Mouse (Mus musculus) cortical plate, adult 2 months (tissue): ENCODE results near the gene Zkscan7. TPM values are rescaled to one million over a fixed set of nuclear protein-coding genes. Genes with fewer than 3 reads are reported as not detected.

Source experiments
- H3K27ac ChIP-seq: fragments of 200-500 bp; 2 replicates; pipeline ENCODE4 v1.5.1; 2012; ENCODE audit warnings: low read length, control low read depth, inconsistent platforms; ENCODE audit not compliant: insufficient read depth
- H3K4me1 ChIP-seq: fragments of 200-500 bp; 2 replicates; pipeline ENCODE4 v1.6.1; 2011; ENCODE audit warnings: low read length; ENCODE audit not compliant: control insufficient read depth, insufficient read depth
- H3K4me3 ChIP-seq: fragments of 200-500 bp; 2 replicates; pipeline ENCODE4 v1.5.1; 2011; ENCODE audit warnings: mild to moderate bottlenecking, low read length, control low read depth; ENCODE audit not compliant: insufficient read depth
- CTCF ChIP-seq: fragments of 200-500 bp; IDR thresholded peaks from 2 replicates; pipeline ENCODE4 v1.5.1; 2011; ENCODE audit warnings: mild to moderate bottlenecking, control low read depth, low read length; ENCODE audit not compliant: insufficient read depth; ENCODE audit errors: extremely low read depth
- POLR2A ChIP-seq: fragments of 200-500 bp; IDR thresholded peaks from 2 replicates; pipeline ENCODE4 v1.6.1; 2011; ENCODE audit warnings: mild to moderate bottlenecking, low read length, control low read depth; ENCODE audit not compliant: insufficient read depth; ENCODE audit errors: extremely low read depth
- polyA plus RNA-seq: library from polyadenylated mRNA; depleted of rRNA; stranded (reverse); fragments of >200 nt; gene quantifications from 2 replicates; pipeline ENCODE4 v1.2.3, GENCODE M21; 2012; rRNA removed

Gene Zkscan7
- polyA plus RNA-seq, 1 experiment, result 3.0 TPM

- H3K4me1 ChIP-seq, result peaks cover 3% of the 10 kb centered on the region; the same call in 1 of the 2 replicates
- no peak overlapping the region for H3K27ac ChIP-seq
- peak overlapping the region; percentile 66 for H3K4me3 ChIP-seq
- no peak for TF ChIP-seq CTCF
- TF ChIP-seq POLR2A, result peak; percentile 83
Measured at GRCm38 (mm10) chr9:122886372-122887179, 1.1 kb downstream of the Zkscan7 start.

DNA sequence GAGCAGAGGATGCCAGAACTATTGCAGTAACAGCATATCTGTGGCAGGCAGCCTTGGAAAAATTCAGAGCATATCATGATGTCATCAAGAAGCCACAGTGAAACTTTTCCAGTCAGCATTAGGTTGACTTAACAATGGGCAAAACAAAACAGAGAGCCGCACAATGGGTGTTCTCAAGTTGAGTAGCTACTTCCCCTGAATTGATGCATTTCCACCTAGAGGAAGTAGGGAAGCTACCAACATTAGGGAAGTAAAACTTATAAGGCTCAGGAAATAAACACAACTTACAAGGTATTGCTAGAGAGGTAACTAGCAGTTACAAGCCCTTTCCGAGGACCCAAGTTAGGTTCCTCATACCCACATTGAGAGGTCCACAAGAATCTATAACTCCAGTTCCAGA, 15.6 kb downstream of the Zkscan7 start:
- no peak overlapping the region for H3K27ac ChIP-seq
- no peak overlapping the region for H3K4me3 ChIP-seq
- no peaks in the 10 kb centered on the region for H3K4me1 ChIP-seq
- TF ChIP-seq CTCF (no peak), POLR2A (no peak)

DNA sequence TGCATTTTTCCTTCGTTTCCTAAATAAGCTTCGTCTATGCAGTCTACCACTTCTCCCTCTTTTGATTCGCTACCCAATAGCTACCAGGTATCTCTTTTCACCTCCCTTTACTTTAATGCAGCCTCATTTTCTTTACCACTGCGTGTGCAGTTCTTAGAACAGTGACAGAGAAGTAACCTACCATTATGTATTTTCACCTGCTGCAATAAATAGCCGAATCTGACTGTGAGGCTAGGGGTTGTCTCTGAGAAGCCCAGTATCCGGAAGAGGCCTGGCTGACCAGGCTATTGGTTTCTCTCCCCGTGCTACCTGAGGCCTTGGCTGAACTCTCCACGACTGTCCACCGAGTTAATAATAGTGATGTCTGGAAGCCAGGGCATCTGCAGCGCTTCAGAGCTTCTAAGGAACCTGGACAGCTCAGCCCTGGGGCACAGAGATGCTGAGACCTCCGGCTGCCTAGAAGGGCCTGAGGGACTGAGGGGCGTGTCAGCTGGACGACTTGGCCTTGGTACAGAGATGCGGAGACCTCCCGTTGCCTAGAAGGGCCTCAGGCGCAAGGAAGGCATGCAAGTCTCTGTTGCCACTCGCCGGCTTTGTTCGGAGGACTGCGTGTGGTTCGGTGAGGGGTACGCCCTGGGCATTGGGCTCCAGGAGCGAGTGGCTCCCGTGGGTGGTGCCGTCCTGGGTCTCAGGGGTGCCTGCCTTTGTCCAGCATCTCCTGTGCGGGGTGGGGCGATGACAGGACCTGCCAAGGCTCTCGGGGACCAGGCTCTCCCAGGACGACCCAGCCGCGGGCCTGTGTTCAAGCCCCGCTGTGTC, 17.4 kb downstream of the Zkscan7 start:
- Histone ChIP-seq H3K27ac (no peak overlapping the region), H3K4me3 (peak overlapping the region; percentile 33)
- TF ChIP-seq CTCF (no peak), POLR2A (no peak)

GRCm38 (mm10) chr9:122922436-122922835, 37.0 kb downstream of the Zkscan7 start:
- TF ChIP-seq CTCF (no peak), POLR2A (no peak)
- Histone ChIP-seq H3K4me3 (peak overlapping the region; percentile 44; the same call in 1 of the 2 replicates), H3K27ac (no peak overlapping the region), H3K4me1 (no peaks in the 10 kb centered on the region)

More for the DNA sequence above, 17.4 kb downstream of the Zkscan7 start:
- no peaks in the 10 kb centered on the region for H3K4me1 ChIP-seq

- TF ChIP-seq CTCF, result no peak
- TF ChIP-seq POLR2A, result peak; percentile 15; the same call in 1 of the 2 replicates
- no peak within 1 kb of the TSS for H3K27ac ChIP-seq
- no peaks in the 10 kb centered on the region for H3K4me1 ChIP-seq
- H3K4me3 ChIP-seq, result peak within 1 kb of the TSS; percentile 44
Measured at GRCm38 (mm10) chr9:122922936-122923381, 37.5 kb downstream of the Zkscan7 start, which contains the start of gene Zfp105. Gene Zfp105, plus strand, starts transcription at chr9:122923072.

- H3K4me3 ChIP-seq, result no peak overlapping the region
- H3K27ac ChIP-seq, result no peak overlapping the region
- no peak for TF ChIP-seq CTCF
- TF ChIP-seq POLR2A, result no peak
- H3K4me1 ChIP-seq, result no peaks in the 10 kb centered on the region
Measured at GRCm38 (mm10) chr9:122928915-122929314, 43.4 kb downstream of the Zkscan7 start.

Other genes starting within 250 kb of the Zkscan7 start
- not detected in 2 replicates for gene Topaz1, start 138.3 kb upstream of the Zkscan7 start, polyA plus RNA-seq
- gene Tcaim, start 80.1 kb upstream of the Zkscan7 start, polyA plus RNA-seq, result 12.2 and 12.8 TPM in 2 replicates
- gene Gm35549, start 41.6 kb upstream of the Zkscan7 start, polyA plus RNA-seq, result not detected in 2 replicates
- 140 and 156 TPM in 2 replicates for gene Zfp445, start 19.7 kb upstream of the Zkscan7 start, polyA plus RNA-seq
- 4.7 TPM in 2 replicates for gene Zfp105, start 37.4 kb downstream of the Zkscan7 start, polyA plus RNA-seq
- gene 1110059G10Rik, start 65.3 kb downstream of the Zkscan7 start, polyA plus RNA-seq, result 18.9 and 20.0 TPM in 2 replicates
- 0.79 and 0.92 TPM in 2 replicates for gene Kif15, start 65.4 kb downstream of the Zkscan7 start, polyA plus RNA-seq
- gene Tmem42, start 135.6 kb downstream of the Zkscan7 start, polyA plus RNA-seq, result 38.5 and 38.7 TPM in 2 replicates
- 0.86 and 0.93 TPM in 2 replicates for gene Tgm4, start 149.0 kb downstream of the Zkscan7 start, polyA plus RNA-seq
- gene Zdhhc3, start 227.5 kb downstream of the Zkscan7 start, polyA plus RNA-seq, result 73.6 and 75.1 TPM in 2 replicates
- 60.8 and 65.1 TPM in 2 replicates for gene Exosc7, start 227.5 kb downstream of the Zkscan7 start, polyA plus RNA-seq